Mouse (Mus musculus) left cerebral cortex, adult 8-10 months (tissue): ENCODE measurements around the gene Ppp4r2. TPM values are rescaled to one million over a fixed set of nuclear protein-coding genes. Genes with fewer than 3 reads are reported as not detected.
A peak's percentile ranks its signal among the peaks of the same experiment; 100 is the strongest.

ENCODE experiments used
- DNase-seq, 2 experiments: peaks; one replicate each; pipeline ENCODE4 v3.0.0; 2022; ENCODE audit warnings: low spot score in 2 of 2
- total RNA-seq, 4 experiments: library from RNA; stranded (reverse); gene quantifications; 2 replicates each; pipeline ENCODE4 v1.2.4; 2022

Ppp4r2 gene
- 10 to 100 TPM; 69.1 to 80.0 (median 76.0) TPM for total RNA-seq

GRCm38 (mm10) chr6:100833355-100833754 lies at the start of gene Ppp4r2:
Gene Ppp4r2, plus strand, starts transcription at chr6:100833622.
- DNase-seq: peak; percentile 75 to 85

- no peak for DNase-seq
Observed at GRCm38 (mm10) chr6:100787726-100788125, 45.7 kb upstream of the Ppp4r2 start.

DNA sequence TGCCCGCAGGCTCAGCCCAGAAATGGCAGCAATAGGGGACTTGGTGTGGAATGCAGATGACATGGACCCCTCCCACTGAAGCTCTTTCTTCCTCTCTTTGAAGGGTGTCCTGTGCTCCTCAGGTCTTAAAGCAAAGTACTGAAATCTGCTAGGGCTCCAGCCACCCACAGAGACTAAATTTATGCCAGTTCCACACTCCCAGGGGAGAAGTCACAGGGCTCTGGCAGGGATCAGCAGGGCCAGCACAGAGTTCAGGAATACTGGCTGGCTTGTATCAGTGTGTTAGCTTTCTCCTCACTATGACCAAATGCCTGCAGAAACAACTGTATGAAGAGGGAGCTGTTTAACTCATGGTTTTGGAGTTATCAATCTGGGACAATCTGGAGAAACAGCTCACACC lies 44.3 kb upstream of the Ppp4r2 start:
- DNase-seq: no peak

- DNase-seq: no peak
Observed at GRCm38 (mm10) chr6:100792055-100792659, 41.3 kb upstream of the Ppp4r2 start.

GRCm38 (mm10) chr6:100792973-100793769 lies 40.3 kb upstream of the Ppp4r2 start:
- DNase-seq: no peak

DNA sequence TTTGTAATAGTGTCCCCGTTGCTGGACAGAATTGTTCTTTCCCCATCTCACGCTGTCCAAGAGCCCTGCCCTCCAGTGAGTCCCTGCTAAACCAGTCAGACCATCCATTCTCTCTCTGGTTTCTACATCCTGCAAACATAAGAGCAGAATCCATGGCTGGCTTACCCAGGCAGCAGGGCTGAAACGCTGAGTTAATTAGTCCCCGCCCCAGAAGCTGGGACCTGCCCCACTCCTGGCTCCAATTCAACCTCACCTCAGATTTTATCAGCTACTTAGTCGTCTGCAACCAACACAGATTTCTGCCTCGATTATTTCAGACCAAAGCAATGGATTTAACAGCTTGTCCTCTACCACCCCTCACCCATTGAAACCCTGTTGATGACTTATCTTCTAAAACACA lies 37.6 kb upstream of the Ppp4r2 start:
- DNase-seq: no peak

DNA sequence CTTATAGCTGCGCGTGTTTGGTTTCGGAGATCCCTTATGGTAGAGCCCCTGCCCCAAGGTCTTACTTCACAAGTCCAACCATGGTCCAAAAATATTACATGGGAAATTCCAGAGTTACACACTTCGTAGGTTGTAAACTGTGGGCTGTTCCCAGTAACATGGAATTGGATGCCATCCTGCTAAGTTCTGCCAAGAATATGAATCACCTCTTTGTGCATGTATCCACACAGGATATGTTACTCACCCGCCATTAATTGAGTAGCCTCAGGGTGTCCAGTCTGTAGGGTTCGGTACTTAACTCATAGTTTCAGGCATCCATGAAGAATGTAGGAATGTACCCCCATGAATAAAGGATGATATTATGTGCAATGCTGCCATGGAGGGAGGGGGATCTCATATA lies 34.1 kb upstream of the Ppp4r2 start:
- DNase-seq: no peak

- DNase-seq: no peak
Observed at GRCm38 (mm10) chr6:100799766-100800165, 33.7 kb upstream of the Ppp4r2 start.

DNA sequence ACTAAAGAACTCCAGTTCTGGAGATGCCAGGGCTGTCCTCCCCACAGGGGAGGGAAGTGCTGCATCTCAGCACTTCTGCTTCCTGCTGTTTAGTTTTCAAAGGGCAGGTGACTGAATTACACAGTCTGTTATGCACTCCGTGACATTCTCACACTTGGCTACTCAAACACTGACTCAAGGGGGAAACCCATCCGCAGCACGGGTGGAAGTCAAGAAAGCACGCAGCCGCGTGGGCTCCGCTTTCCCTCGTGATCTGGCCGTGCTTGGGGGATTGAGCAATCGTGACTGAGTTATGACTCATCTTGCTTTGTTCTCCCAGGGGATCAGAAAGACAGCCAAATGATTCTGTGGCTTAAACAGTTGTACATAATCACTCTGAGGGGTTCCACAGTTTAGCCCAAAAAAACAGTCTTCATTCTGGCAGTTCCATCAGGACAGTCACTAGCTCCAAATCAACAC lies 32.9 kb upstream of the Ppp4r2 start:
- DNase-seq: peak; percentile 35 to 61

GRCm38 (mm10) chr6:100802381-100803083 lies 30.9 kb upstream of the Ppp4r2 start:
- DNase-seq: no peak

DNA sequence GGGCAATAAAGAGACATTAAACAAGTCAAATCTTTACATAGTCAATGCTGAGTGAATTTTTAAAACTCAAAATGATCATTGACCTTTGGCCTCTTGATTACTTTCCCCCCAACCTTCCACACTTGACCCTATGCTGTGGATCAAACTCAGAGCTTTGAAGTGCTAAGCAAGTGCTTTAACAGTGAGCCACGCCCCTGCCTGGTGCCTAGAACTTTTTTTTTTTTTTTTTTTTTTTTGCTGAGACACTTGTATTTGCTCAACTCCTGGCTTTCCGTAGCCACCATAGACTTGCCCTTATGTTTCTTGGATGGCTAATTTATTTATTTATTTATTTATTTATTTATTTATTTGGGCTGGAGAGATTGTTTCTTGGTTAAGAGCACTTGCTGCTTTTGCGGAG lies 30.2 kb upstream of the Ppp4r2 start:
- DNase-seq: no peak

DNA sequence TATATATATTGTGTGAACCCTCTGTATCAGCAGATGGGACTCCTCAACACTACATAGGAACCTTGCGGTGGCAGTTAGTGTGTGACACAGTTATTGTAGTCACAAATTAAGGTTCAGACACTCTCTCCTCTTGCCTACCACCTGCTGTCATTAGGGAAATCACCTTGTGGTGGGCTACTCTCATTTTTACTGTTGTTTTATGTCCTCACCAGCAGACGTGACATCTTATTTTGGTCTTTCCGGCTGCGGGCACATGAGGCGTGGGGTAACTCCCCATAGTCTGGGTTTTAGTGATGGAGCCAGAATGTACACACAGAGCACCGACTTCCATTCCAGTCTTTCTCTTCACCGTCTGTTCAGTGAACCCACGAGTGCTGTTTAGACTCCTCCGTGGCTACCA lies 26.2 kb upstream of the Ppp4r2 start:
- DNase-seq: no peak

DNA sequence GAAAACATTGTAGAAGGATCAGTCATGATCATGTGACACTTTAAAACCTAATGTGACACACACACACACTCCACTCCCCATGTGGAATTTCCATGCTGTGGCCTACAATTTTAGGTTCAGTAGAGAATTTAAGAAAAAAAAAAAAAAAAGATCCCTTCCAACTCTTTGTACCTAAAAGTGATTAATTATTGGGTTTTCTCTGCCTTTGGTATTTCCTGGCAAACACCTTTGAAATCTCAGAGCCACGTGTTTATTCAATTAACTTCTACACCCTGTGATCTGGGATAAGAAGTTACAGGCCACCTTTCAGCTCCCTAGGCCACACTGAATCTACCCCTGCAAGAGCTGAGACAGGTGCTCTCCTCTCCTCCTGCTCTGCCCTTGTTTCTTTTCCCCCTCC lies 25.7 kb upstream of the Ppp4r2 start:
- DNase-seq: no peak

- no peak for DNase-seq
Observed at GRCm38 (mm10) chr6:100808221-100808778, 25.1 kb upstream of the Ppp4r2 start.

GRCm38 (mm10) chr6:100810117-100810516 lies 23.3 kb upstream of the Ppp4r2 start:
- no peak for DNase-seq

- DNase-seq: no peak
Observed at GRCm38 (mm10) chr6:100811731-100812130, 21.7 kb upstream of the Ppp4r2 start.

GRCm38 (mm10) chr6:100821367-100821766 lies 12.1 kb upstream of the Ppp4r2 start:
- no peak for DNase-seq

DNA sequence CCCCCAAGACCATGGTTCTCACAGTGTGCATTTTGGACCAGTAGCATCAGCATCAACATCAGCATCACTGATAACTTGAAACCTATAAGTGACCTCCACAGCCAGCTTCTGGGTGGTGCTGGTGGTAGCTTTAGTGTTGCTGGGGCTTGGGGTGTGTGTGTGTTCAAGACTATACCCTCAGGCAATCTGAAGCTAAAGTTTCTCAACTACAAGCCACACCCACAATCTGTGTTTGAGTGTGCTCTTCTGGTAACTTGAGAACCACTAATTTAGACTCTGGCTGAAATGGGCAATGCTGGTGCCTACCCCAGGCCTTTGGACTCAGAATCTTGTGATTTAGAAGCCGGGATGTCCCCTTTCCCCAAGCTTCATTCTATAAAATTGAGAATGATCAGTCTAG lies 10.1 kb upstream of the Ppp4r2 start:
- DNase-seq: no peak

- DNase-seq: no peak
Observed at GRCm38 (mm10) chr6:100824381-100824965, 8.9 kb upstream of the Ppp4r2 start.

DNA sequence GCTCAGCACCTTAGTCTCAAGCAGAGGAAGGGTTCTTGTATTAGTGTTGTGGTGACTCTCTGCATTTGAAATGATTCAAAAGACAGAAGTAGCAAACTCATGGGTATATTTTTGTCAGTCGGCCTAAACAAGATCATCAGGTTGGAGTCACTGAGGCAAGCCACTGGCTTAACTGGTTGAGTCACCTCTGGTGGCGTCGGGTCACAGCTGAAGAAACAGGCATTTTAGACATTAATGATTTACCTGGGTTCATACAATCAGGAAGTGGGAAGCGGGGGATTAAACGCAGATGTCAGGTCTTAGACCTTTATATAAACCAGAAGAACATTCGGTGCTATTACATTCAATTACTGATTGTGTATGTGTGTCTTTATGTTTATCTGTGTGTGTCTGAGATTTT lies 7.4 kb upstream of the Ppp4r2 start:
- no peak for DNase-seq

DNA sequence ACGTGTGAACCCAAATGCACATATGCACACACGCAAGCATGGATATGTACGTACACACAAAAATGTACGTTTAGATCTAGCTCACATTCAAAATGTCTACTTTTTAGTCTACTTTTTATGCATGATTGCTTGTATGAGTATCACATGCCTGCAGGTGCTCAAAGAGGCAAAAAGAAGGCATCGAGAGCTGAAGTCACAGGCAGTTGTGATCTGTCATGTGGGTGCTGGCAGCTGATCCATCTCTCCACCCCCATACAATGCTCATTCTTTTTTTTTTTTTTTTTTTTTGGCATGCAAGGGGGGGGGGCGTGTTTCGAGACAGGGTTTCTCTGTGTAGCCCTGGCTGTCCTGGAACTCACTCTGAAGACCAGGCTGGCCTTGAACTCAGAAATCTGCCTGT lies 4.9 kb upstream of the Ppp4r2 start:
- DNase-seq: no peak

DNA sequence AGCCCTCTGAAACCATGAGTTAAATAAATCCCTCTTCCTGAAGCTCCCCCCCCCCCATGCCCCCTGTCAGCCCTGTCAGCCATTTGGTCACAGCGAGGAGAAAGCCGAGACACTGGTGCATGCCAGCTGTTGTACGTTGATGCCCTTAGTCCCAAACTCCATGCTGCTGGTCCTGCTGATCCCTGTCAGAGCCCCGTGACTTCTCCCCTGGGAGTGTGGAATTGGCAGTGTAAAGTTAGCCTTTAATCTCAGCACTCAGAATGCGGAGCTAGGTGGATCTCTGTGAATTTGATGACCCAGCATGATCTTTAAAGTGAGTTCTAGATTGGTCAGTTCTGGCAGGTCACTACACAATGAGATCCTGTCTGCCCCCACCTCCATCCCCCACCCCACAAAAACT lies 3.7 kb upstream of the Ppp4r2 start:
- no peak for DNase-seq
